Mouse (Mus musculus) heart, embryonic 10.5 days (tissue): Measurements from ENCODE around the gene Cep104. TPM values are rescaled to one million over a fixed set of nuclear protein-coding genes. Genes with fewer than 3 reads are reported as not detected.

Experiments used
- DNase-seq: peaks from one replicate; pipeline ENCODE4 v3.0.0-alpha.2; 2017; ENCODE audit warnings: low spot score
- H3K27ac ChIP-seq: fragments of 300-500 bp; sonication (generic); 2 replicates; pipeline ENCODE4 v1.5.1; 2016; ENCODE audit warnings: mild to moderate bottlenecking
- H3K27me3 ChIP-seq: fragments of 300-500 bp; sonication (generic); 2 replicates; pipeline ENCODE4 v1.6.1; 2016; ENCODE audit warnings: mild to moderate bottlenecking; ENCODE audit not compliant: poor library complexity, insufficient read depth, severe bottlenecking
- H3K36me3 ChIP-seq: fragments of 300-500 bp; sonication (generic); 2 replicates; pipeline ENCODE4 v1.6.1; 2016; ENCODE audit warnings: mild to moderate bottlenecking, moderate library complexity
- H3K4me1 ChIP-seq: fragments of 300-500 bp; sonication (generic); 2 replicates; pipeline ENCODE4 v1.6.1; 2016; ENCODE audit warnings: mild to moderate bottlenecking
- H3K4me3 ChIP-seq: fragments of 300-500 bp; sonication (generic); 2 replicates; pipeline ENCODE4 v1.5.1; 2016; ENCODE audit warnings: mild to moderate bottlenecking, moderate library complexity
- H3K9me3 ChIP-seq: fragments of 300-500 bp; sonication (generic); 2 replicates; pipeline ENCODE4 v1.6.1; 2016; ENCODE audit warnings: mild to moderate bottlenecking, moderate library complexity
- WGBS: fragments of 180-500 bp; shearing (Covaris S2); methylation state at CpG from one replicate; pipeline ENCODE4 v1.1.7; 2016; 5-methylcytosine and 5-hydroxymethylcytosine counted together
- polyA plus RNA-seq: library from polyadenylated mRNA; unstranded; fragments of >200 nt; fragmentation: Nextera tagmentation; extraction: Ambion mirVana; gene quantifications from 2 replicates; pipeline ENCODE4 v1.2.1, GENCODE M21; 2016

Cep104 gene
- polyA plus RNA-seq, 1 experiment from 2014 or later: 15.8 TPM

GRCm38 (mm10) chr4:154026441-154026761 is 51.4 kb downstream of the Cep104 start:
- WGBS: 28% methylated on average over 2 of the region's 2 CpGs
- DNase-seq: no peak
- Histone ChIP-seq H3K9me3 (no peaks in the 10 kb centered on the region), H3K27me3 (peaks cover 32% of the 10 kb centered on the region), H3K4me3 (peak overlapping the region; percentile 68), H3K27ac (peak overlapping the region; percentile 85; the same call in 1 of the 2 replicates), H3K36me3 (peaks cover 16% of the 10 kb centered on the region), H3K4me1 (peaks cover 47% of the 10 kb centered on the region)

DNA sequence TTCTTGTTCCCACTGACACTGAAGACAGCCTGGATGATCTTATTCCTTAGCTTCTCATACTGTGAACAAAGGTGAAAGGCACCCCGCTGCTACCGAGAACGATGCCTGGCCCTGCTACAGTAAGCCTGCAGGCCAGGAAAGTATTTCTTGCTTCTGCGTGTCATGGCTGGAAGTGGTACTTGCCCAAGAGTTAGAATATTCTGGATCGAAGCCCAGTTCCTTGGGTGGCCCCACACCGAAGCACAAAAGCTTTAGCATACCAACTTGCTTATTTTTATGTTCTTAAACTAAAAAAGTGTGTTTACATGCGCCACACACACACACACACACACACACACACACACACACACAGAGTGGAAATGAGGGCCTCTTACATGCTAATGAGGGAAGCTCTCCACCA is 53.1 kb downstream of the Cep104 start:
- Histone ChIP-seq H3K9me3 (no peaks in the 10 kb centered on the region), H3K36me3 (no peaks in the 10 kb centered on the region), H3K4me3 (no peak overlapping the region), H3K4me1 (peaks cover 39% of the 10 kb centered on the region), H3K27ac (no peak overlapping the region), H3K27me3 (peaks cover 32% of the 10 kb centered on the region)
- WGBS: 79% methylated on average over 7 of the region's 7 CpGs
- DNase-seq: no peak

DNA sequence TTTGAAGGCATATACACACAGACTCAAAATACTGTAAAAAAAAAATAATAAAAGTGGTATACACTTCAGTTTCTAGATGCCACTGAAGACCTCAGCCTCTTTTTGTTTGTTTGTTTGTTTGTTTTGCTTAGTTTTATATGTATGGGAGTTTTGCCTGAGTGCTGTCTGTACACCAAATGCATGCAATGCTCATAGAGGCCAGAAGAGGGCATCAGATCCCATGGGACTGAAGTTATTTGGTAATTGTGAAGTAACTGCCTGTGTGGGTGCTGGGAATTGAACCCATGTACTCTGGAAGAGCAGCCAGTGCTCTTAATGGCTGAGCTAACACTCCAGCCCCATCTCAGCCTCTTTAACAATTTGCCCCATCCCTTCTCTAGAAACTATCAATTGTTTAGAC is 53.7 kb downstream of the Cep104 start:
- Histone ChIP-seq H3K36me3 (no peaks in the 10 kb centered on the region), H3K4me1 (peaks cover 35% of the 10 kb centered on the region), H3K4me3 (no peak overlapping the region), H3K27me3 (peaks cover 32% of the 10 kb centered on the region), H3K27ac (no peak overlapping the region), H3K9me3 (no peaks in the 10 kb centered on the region)
- DNase-seq: no peak

GRCm38 (mm10) chr4:154037123-154037522 is 62.1 kb downstream of the Cep104 start:
- H3K27ac ChIP-seq: no peak overlapping the region
- H3K4me3 ChIP-seq: no peak overlapping the region
- H3K36me3 ChIP-seq: no peaks in the 10 kb centered on the region
- no peaks in the 10 kb centered on the region for H3K9me3 ChIP-seq
- peaks cover 39% of the 10 kb centered on the region for H3K27me3 ChIP-seq
- 51% methylated on average over 3 of the region's 3 CpGs for WGBS
- H3K4me1 ChIP-seq: peaks cover 5% of the 10 kb centered on the region; the same call in 1 of the 2 replicates
- no peak for DNase-seq

DNA sequence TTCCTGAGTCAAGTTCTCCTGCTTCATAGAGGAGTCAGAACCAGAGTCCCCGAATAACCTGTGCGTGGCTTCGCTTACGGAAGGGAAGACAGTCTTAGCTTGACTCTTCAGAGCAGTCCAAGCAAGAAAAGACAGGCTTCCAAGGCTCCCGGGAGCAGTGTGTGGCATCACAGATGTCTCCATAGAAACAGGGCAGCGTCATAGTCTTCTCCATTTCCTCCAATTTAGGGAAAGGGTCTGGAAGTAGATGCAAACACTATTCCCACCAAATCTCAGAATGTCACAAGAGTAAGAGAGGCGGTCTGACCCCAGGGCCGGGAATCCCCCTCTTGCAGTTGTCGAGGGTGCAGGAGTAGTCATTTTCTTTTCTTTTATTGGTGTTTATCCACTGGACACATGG is 67.6 kb downstream of the Cep104 start, which contains the start of gene Ccdc27:
Gene Ccdc27 (minus strand): TSS at position 101 of the 400 bp plus-strand sequence.
- H3K36me3 ChIP-seq: no peaks in the 10 kb centered on the region
- no peak for DNase-seq
- H3K9me3 ChIP-seq: no peaks in the 10 kb centered on the region
- H3K27ac ChIP-seq: no peak within 1 kb of the TSS
- no peaks in the 10 kb centered on the region for H3K4me1 ChIP-seq
- 84% methylated on average over 9 of the region's 9 CpGs for WGBS
- H3K4me3 ChIP-seq: no peak within 1 kb of the TSS
- peaks cover 12% of the 10 kb centered on the region; the same call in 1 of the 2 replicates for H3K27me3 ChIP-seq

GRCm38 (mm10) chr4:154045837-154046236 is 70.8 kb downstream of the Cep104 start:
- Histone ChIP-seq H3K27me3 (peaks cover 6% of the 10 kb centered on the region; the same call in 1 of the 2 replicates), H3K36me3 (no peaks in the 10 kb centered on the region)
- no peak for DNase-seq

DNA sequence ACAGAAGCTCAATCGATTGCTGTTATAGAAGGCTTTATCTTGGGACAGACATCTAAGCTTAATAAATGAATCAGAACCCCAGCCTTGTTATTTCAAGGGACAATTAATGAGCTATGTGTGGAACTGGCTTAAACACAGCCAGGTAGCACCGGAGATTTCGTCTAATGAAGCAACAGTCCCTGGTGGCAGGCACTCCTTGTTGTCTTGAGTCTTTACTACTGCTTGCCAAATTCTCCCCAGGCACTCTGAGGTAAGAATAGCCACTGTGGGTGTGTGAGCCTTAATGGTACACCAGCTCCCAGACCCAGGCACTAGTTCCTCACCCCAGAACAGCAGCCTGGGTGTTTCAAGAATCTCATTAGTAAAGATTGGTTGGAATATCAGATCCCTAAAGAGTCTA is 76.4 kb downstream of the Cep104 start:
- Histone ChIP-seq H3K36me3 (no peaks in the 10 kb centered on the region), H3K27me3 (no peaks in the 10 kb centered on the region; the same call in 1 of the 2 replicates), H3K27ac (no peak overlapping the region), H3K4me3 (no peak overlapping the region), H3K9me3 (no peaks in the 10 kb centered on the region), H3K4me1 (no peaks in the 10 kb centered on the region)
- DNase-seq: no peak
- WGBS: 90% methylated on average over 3 of the region's 3 CpGs

More at GRCm38 (mm10) chr4:154045837-154046236, 70.8 kb downstream of the Cep104 start:
- no peaks in the 10 kb centered on the region for H3K4me1 ChIP-seq
- H3K9me3 ChIP-seq: no peaks in the 10 kb centered on the region
- H3K4me3 ChIP-seq: no peak overlapping the region
- WGBS: 65% methylated on average over 5 of the region's 5 CpGs
- no peak overlapping the region for H3K27ac ChIP-seq

DNA sequence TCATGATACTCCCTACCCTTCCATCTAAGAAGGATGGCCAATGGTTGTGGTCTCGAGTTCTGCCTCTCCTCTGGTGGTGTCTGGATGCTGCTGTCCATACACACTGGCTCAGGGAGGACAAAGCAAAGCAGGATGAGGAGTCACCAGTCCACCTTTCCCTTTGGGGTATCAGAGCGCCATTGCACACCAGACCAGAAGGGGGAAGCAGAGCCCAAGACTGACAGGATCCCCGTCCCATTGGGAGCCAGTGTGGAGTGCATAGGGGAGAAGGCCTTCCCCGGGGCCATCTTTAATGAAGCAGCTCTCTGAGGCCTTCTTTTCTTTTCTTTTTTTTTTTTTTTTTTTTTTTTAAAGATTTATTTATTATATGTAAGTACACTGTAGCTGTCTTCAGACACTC is 78.1 kb downstream of the Cep104 start:
- Histone ChIP-seq H3K27ac (no peak overlapping the region), H3K36me3 (no peaks in the 10 kb centered on the region), H3K9me3 (no peaks in the 10 kb centered on the region), H3K4me3 (no peak overlapping the region), H3K4me1 (no peaks in the 10 kb centered on the region), H3K27me3 (peaks cover 10% of the 10 kb centered on the region; the same call in 1 of the 2 replicates)
- WGBS: 51% methylated on average over 4 of the region's 4 CpGs
- no peak for DNase-seq

DNA sequence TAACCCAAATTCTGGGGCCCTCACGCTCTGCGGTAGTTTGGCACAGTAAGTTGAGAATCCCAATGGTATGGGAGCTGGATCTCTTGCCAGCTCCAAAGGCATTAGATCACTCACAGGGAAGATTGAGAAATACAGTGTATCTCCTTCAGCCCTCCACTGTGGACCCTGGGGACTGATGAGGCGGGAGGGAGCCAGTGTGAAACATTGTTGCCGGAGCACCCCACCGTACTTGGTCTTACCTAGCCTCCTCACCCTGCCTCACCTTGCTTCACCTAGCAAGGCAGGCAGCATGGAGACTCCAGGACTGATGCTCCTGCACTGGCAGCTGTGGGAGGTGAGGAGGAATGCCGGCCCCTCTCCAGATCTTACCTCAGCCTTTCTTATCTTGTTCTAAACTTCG is 80.5 kb downstream of the Cep104 start:
- Histone ChIP-seq H3K9me3 (no peaks in the 10 kb centered on the region), H3K4me3 (no peak overlapping the region), H3K27me3 (peaks cover 28% of the 10 kb centered on the region; the same call in 1 of the 2 replicates), H3K27ac (no peak overlapping the region), H3K36me3 (no peaks in the 10 kb centered on the region), H3K4me1 (no peaks in the 10 kb centered on the region)
- no peak for DNase-seq
- WGBS: 81% methylated on average over 7 of the region's 7 CpGs

DNA sequence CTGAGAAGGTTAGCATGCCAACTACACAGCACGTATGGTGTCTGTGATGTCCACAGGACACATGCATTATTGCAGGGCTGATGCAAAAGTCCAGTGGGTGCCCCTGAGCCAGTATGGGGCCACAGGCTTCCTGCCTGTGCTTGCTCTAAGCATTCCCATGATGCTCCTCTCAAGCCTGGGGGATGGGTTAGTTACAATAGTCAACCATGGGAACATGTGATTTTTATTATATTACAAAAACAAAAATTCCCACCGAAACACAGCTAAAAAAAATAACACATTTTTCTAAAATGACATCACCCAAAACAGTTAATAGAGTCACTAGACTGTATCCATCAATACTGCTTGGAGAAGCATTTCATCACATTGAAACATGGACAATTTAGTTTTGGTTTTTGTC is 81.1 kb downstream of the Cep104 start:
- Histone ChIP-seq H3K4me1 (no peaks in the 10 kb centered on the region), H3K4me3 (no peak overlapping the region)

DNA sequence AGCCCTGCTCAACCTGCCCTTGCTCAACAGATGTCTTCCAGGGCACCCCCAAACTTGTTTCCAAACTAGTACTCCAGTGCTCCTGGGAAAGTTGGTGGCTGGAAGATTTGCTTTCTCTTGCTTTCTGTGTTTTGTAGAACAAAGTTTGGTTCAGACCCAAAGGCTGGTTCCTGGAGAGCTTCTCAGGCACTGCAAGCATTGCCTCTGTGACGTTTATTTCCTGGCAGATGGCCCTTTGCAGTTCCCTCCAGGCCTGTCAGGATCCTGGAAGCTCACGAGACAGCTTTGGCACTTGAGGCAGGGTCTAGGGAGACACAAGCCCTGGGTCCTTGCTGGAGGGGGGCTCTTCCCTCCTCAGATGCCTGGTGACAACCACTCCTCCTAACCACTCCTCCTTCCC is 81.7 kb downstream of the Cep104 start:
- H3K4me1 ChIP-seq: no peaks in the 10 kb centered on the region
- no peak overlapping the region for H3K27ac ChIP-seq
- H3K27me3 ChIP-seq: peaks cover 33% of the 10 kb centered on the region; the same call in 1 of the 2 replicates
- WGBS: 32% methylated on average over 2 of the region's 2 CpGs
- no peaks in the 10 kb centered on the region for H3K36me3 ChIP-seq
- no peak overlapping the region for H3K4me3 ChIP-seq
- no peaks in the 10 kb centered on the region for H3K9me3 ChIP-seq
- DNase-seq: no peak

More for the DNA sequence above, 81.1 kb downstream of the Cep104 start:
- 71% methylated on average over 2 of the region's 2 CpGs for WGBS
- no peak overlapping the region for H3K27ac ChIP-seq
- H3K36me3 ChIP-seq: no peaks in the 10 kb centered on the region
- no peak for DNase-seq
- peaks cover 28% of the 10 kb centered on the region; the same call in 1 of the 2 replicates for H3K27me3 ChIP-seq
- no peaks in the 10 kb centered on the region for H3K9me3 ChIP-seq

- no peaks in the 10 kb centered on the region for H3K4me1 ChIP-seq
- no peak for DNase-seq
- no peaks in the 10 kb centered on the region for H3K9me3 ChIP-seq
- 54% methylated on average over 4 of the region's 4 CpGs for WGBS
- peaks cover 43% of the 10 kb centered on the region; the same call in 1 of the 2 replicates for H3K27me3 ChIP-seq
- H3K4me3 ChIP-seq: no peak overlapping the region
- H3K36me3 ChIP-seq: no peaks in the 10 kb centered on the region
- no peak overlapping the region for H3K27ac ChIP-seq
Measured at GRCm38 (mm10) chr4:154057696-154058095, 82.7 kb downstream of the Cep104 start.
